Mouse (Mus musculus): ENCODE data around the gene Coq10a. TPM values are rescaled to one million over a fixed set of nuclear protein-coding genes. Genes with fewer than 3 reads are reported as not detected.

The Coq10a gene
- total and polyA plus RNA-seq, 2 experiments from 2014 or later = 42.8 to 56.4 TPM

DNA sequence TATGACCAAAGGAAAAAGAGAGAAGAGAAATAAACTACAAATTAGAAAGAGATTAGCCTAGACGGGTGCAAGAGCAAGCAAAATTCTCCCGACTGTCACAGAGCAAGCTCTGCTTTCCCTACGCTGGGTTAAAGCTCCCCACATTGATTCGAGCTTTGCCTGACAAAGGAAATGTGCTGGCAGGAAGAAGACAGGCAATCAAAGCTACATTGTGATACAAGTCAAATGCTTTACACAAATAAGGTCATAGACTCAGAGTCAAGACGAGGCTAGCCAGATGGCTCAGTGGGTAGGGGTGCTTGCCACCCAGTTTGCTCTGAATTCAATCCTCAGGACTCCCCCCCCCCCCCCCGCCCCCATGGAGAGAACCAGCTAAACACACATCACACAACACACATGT lies 1.2 kb upstream of the Coq10a start:
- no peaks in the 10 kb centered on the region for H3K27me3 ChIP-seq (ENCODE audit: insufficient read depth, low read length)
- no peak for TF ChIP-seq CTCF (IDR thresholded peaks at IDR 0.05)
- no peak for DNase-seq (ENCODE audit: low spot score)
- H3K4me1 ChIP-seq (ENCODE audit: insufficient read depth, low read length) = no peaks in the 10 kb centered on the region
- no peak for ATAC-seq (ENCODE audit: low FRiP score)
- WGBS = 51% methylated on average over 5 of the region's 6 CpGs
- H3K4me3 ChIP-seq (ENCODE audit: low read depth, low read length) = no peak overlapping the region
- H3K36me3 ChIP-seq (ENCODE audit: insufficient read depth, low read length) = no peaks in the 10 kb centered on the region
- no peak overlapping the region for H3K4me2 ChIP-seq (ENCODE audit: low read depth, low read length, poor library complexity, severe bottlenecking)
- H3K9me3 ChIP-seq (ENCODE audit: low read length) = no peaks in the 10 kb centered on the region
- peak overlapping the region; percentile 96; the same call in 1 of the 2 replicates for H3K27ac ChIP-seq (ENCODE audit: low read depth, low read length)
- no peak overlapping the region for H3K9ac ChIP-seq (replicated peaks; ENCODE audit: low read length, poor library complexity, severe bottlenecking)

DNA sequence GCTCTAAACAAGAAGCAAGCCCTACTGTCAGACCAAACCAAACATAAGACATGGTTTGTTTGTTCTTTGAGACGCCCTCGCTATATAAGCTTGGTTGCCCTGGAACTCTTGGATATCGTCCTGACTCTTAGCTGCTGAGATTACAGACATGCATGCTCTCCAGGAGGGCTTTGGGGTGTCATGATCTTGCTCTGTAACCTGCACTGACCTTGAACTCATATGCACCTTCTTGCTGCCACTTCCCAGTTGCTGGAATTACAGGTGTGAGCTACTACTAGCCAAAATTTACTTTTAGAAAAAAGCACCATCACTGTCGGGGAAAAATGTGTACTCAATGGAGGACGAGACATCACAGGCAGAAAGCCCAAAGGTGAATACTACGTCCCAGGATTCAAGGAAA lies 802 bp upstream of the Coq10a start:
- H3K27me3 ChIP-seq (ENCODE audit: insufficient read depth, low read length) = no peaks in the 10 kb centered on the region
- H3K27ac ChIP-seq (ENCODE audit: low read depth, low read length) = peak overlapping the region; percentile 96
- H3K9me3 ChIP-seq (ENCODE audit: low read length) = no peaks in the 10 kb centered on the region
- WGBS = 77% methylated on average over 6 of the region's 6 CpGs
- H3K36me3 ChIP-seq (ENCODE audit: insufficient read depth, low read length) = no peaks in the 10 kb centered on the region
- no peak for TF ChIP-seq CTCF (IDR thresholded peaks at IDR 0.05)
- peak overlapping the region; percentile 68 for H3K4me3 ChIP-seq (ENCODE audit: low read depth, low read length)
- DNase-seq (ENCODE audit: low spot score) (no peak), ATAC-seq (ENCODE audit: low FRiP score) (no peak)
- H3K4me2 ChIP-seq (ENCODE audit: low read depth, low read length, poor library complexity, severe bottlenecking) = peak overlapping the region; percentile 91
- H3K9ac ChIP-seq (replicated peaks; ENCODE audit: low read length, poor library complexity, severe bottlenecking) = peak overlapping the region; percentile 77
- H3K4me1 ChIP-seq (ENCODE audit: insufficient read depth, low read length) = no peaks in the 10 kb centered on the region

DNA sequence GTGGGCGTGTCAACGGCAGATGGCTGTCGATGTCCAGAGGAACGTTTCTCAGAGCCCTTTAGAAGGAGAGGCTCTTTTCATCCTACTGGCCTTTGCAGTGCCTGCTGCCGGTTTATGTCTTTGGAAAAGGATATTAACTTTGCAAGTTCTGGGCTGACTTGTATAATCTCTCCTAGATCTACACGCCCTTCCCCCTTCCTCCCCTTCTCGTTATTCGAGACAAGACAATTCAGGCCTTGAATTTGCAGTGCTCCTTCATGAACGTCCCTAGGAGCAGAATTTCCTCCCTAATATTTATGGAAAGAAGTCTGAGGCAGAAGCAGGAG lies 384 bp upstream of the Coq10a start:
- Histone ChIP-seq H3K36me3 (ENCODE audit: insufficient read depth, low read length) (no peaks in the 10 kb centered on the region), H3K9ac (replicated peaks; ENCODE audit: low read length, poor library complexity, severe bottlenecking) (peak overlapping the region; percentile 77), H3K27me3 (ENCODE audit: insufficient read depth, low read length) (no peaks in the 10 kb centered on the region), H3K4me1 (ENCODE audit: insufficient read depth, low read length) (no peaks in the 10 kb centered on the region), H3K9me3 (ENCODE audit: low read length) (no peaks in the 10 kb centered on the region), H3K27ac (ENCODE audit: low read depth, low read length) (peak overlapping the region; percentile 96), H3K4me2 (ENCODE audit: low read depth, low read length, poor library complexity, severe bottlenecking) (peak overlapping the region; percentile 91), H3K4me3 (ENCODE audit: low read depth, low read length) (peak overlapping the region; percentile 68)
- 2% methylated on average over 9 of the region's 9 CpGs for WGBS
- DNase-seq (ENCODE audit: low spot score) (no peak), ATAC-seq (ENCODE audit: low FRiP score) (no peak)
- no peak for TF ChIP-seq CTCF (IDR thresholded peaks at IDR 0.05)

DNA sequence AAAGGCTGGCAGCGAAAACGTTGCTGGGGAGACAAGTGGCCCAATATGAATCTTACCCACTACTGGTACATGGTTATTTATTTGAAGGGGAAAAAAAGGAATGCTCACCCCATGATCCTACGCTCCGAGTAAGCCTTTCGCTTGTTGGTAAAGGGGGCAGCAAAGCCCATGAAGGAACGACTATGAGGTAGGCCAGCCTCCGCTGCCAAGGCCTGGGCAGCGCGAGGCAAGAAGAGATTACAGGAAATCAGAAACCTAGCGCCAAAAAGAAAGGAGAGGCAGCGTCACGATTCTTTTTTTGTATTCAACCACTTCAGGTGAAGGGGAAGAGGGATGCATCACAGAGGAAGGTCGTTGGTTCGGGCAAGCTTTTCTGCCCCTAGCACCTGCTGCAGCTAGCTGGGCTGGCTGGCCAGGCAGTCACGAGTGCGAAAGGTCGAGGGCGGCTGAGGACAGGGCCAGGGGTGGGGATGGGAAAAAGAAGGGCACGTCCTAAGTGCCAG lies 847 bp downstream of the Coq10a start:
- Histone ChIP-seq H3K4me1 (ENCODE audit: insufficient read depth, low read length) (no peaks in the 10 kb centered on the region), H3K4me2 (ENCODE audit: low read depth, low read length, poor library complexity, severe bottlenecking) (peak overlapping the region; percentile 91), H3K27me3 (ENCODE audit: insufficient read depth, low read length) (no peaks in the 10 kb centered on the region), H3K36me3 (ENCODE audit: insufficient read depth, low read length) (peaks cover 8% of the 10 kb centered on the region), H3K4me3 (ENCODE audit: low read depth, low read length) (peak overlapping the region; percentile 68), H3K27ac (ENCODE audit: low read depth, low read length) (peak overlapping the region; percentile 96), H3K9me3 (ENCODE audit: low read length) (no peaks in the 10 kb centered on the region), H3K9ac (replicated peaks; ENCODE audit: low read length, poor library complexity, severe bottlenecking) (peak overlapping the region; percentile 77)
- ATAC-seq (ENCODE audit: low FRiP score) (no peak), DNase-seq (ENCODE audit: low spot score) (no peak)
- 13% methylated on average over 19 of the region's 19 CpGs for WGBS
- no peak for TF ChIP-seq CTCF (IDR thresholded peaks at IDR 0.05)

DNA sequence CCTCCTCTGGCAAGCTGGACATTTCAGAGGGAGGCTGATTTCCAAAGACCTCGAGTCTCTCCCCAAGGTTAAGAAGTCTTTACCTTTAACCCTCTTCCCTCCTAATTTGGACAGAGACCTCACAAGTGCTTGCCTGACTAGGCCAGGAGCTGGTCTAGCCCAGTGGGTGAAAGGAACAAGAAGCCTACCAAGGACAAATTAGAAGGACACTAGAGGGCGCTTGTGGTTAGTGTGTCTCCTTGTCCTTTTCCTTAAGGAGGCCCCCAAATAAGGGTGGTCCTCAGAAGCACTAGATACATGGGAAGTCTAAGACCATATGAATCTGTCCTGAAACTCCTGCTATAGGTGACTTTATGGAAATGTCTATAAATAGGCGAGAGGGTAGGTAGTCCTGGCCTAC lies 6.2 kb downstream of the Coq10a start:
- Histone ChIP-seq H3K36me3 (ENCODE audit: insufficient read depth, low read length) (peaks cover 50% of the 10 kb centered on the region), H3K9me3 (ENCODE audit: low read length) (no peaks in the 10 kb centered on the region), H3K27me3 (ENCODE audit: insufficient read depth, low read length) (no peaks in the 10 kb centered on the region), H3K27ac (ENCODE audit: low read depth, low read length) (no peak overlapping the region), H3K4me1 (ENCODE audit: insufficient read depth, low read length) (no peaks in the 10 kb centered on the region), H3K9ac (replicated peaks; ENCODE audit: low read length, poor library complexity, severe bottlenecking) (no peak overlapping the region), H3K4me3 (ENCODE audit: low read depth, low read length) (no peak overlapping the region), H3K4me2 (ENCODE audit: low read depth, low read length, poor library complexity, severe bottlenecking) (no peak overlapping the region)
- peak; percentile 78 for DNase-seq (ENCODE audit: low spot score)
- no peak for ATAC-seq (ENCODE audit: low FRiP score)
- TF ChIP-seq CTCF (IDR thresholded peaks at IDR 0.05) = peak; percentile 73
- WGBS = 44% methylated on average over 3 of the region's 3 CpGs

DNA sequence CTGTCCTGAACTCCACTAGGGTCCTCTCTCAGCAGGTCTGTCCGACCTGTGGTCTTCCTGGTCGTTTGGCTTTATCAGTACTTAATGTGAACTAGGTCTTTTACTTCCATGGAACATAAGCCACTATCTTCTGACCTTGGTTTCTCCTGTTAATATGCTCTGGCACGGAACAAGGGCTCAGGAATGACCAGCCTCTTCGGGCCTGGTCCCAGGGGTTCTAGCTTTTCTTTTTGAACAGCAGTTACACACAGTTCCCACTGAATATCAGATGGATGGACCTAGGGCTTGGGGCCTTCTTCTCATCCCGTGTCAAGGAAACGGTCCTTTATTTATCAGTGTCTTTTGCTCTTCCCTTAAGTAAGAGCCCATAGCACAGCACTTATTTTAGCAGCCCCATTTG lies 7.0 kb downstream of the Coq10a start:
- Histone ChIP-seq H3K9ac (replicated peaks; ENCODE audit: low read length, poor library complexity, severe bottlenecking) (no peak overlapping the region), H3K27ac (ENCODE audit: low read depth, low read length) (no peak overlapping the region), H3K27me3 (ENCODE audit: insufficient read depth, low read length) (no peaks in the 10 kb centered on the region), H3K9me3 (ENCODE audit: low read length) (no peaks in the 10 kb centered on the region), H3K36me3 (ENCODE audit: insufficient read depth, low read length) (peaks cover 52% of the 10 kb centered on the region), H3K4me3 (ENCODE audit: low read depth, low read length) (no peak overlapping the region), H3K4me1 (ENCODE audit: insufficient read depth, low read length) (no peaks in the 10 kb centered on the region), H3K4me2 (ENCODE audit: low read depth, low read length, poor library complexity, severe bottlenecking) (no peak overlapping the region)
- TF ChIP-seq CTCF (IDR thresholded peaks at IDR 0.05) = no peak
- DNase-seq (ENCODE audit: low spot score) = no peak
- 93% methylated on average over 6 of the region's 6 CpGs for WGBS
- ATAC-seq (ENCODE audit: low FRiP score) = no peak

All from midbrain, postnatal 0 days (tissue).